Mouse (Mus musculus): ENCODE results near the gene Rsph1.

The Rsph1 gene

DNA sequence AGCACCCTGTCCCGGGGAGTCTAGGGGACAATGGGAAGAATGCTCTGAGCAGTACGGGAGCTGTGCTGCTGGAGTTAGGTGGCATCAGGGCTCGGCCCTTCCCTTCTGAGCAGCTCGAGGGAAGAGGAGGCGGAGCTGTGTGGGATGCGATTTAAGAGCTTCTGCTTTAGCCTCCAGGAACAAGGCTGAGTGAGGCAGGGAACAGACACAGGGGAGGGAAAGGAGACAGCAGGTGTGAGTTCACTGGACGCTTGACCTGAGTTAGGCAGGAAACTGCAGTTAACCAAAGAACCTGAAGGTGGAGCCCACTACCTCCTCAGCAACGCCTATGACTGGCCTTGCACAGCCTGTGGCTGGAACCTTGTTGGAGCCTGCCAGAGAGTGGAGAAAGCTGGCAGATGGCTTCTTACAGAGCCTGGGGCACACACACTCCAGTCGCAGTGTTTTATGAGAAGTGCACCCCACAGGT, 22.7 kb downstream of the Rsph1 start:
- peak; percentile 81 for DNase-seq

DNA sequence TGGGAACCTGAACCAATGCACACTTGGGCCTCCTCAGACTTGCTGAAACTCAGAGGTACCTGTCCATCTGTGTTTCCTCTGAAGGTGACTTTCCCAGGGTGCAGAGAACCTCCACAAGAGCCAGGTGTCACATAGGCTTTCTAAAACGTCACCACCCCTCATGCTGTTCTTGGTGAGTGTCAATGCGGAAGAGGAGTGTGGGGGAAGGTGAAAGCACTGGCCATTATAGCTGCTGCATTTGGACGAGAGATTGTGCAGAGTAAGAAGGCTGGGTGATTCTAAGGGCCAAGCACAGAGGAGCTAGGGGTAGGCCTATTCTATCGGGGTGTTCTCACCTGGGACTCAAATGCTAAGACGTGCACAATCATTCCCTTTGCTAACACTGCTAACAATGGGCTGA, 23.2 kb downstream of the Rsph1 start:
- DNase-seq, result no peak

DNA sequence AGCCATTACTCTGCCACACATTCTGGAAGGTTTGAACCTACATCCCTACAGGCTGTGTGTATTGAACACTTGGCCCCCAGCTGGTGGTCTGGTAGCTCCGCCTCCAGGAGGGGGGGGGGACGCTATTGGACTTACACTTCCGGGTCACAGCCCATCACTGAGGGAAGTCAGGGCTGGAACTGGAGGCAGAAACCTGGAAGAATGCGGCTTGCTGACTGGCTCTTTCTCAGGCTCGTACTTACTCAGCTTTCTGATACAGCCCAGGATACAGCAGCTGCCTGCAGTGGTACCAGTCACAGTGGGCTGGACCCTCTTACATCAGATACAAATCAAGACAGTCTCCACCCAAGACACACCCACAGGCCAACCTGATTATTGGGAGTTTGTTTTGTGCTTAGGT, 30.0 kb downstream of the Rsph1 start:
- DNase-seq, result no peak

GRCm38 (mm10) chr17:31245321-31245720, 31.9 kb downstream of the Rsph1 start:
- DNase-seq, result no peak

- peak; percentile 83 for DNase-seq
These were observed 34.4 kb downstream of the Rsph1 start for GRCm38 (mm10) chr17:31242764-31243163.

- DNase-seq, result no peak
These were observed 36.0 kb downstream of the Rsph1 start for GRCm38 (mm10) chr17:31241156-31241555.

DNA sequence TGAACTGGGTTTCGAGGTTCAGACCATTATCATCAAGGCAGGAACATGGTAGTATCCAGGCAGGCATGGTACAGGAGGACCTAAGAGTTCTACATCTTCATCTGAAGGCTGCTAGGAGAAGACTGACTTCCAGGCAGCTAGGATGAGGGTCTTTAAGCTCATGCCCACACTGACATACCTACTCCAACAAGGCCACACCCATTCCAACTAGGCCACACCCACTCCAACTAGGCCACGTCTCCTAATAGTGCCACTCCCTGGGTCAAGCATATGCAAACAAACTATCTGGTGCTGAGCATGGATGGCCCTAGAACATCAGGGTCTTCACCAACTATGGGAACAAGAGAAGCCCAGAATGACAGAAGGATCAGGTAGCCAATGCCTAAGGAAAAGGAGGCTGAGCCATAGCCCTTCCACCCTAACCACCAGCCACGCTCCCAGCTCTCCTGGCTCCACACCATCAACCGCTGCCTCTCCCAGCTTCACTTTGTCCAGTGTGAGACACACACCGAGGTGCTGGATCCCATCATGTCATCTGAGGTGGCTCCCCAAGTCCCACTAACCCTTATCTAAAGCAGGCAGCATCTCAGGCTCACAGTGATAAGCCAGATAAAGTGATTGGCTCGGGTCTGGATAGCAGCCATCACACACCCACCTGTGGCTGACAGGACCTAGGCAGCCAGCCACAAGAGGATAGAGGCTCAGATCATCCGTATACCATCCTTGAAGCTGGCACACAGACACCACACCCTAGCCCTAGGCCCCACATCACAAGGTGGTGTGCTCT, 38.8 kb downstream of the Rsph1 start:
- DNase-seq, result no peak

DNA sequence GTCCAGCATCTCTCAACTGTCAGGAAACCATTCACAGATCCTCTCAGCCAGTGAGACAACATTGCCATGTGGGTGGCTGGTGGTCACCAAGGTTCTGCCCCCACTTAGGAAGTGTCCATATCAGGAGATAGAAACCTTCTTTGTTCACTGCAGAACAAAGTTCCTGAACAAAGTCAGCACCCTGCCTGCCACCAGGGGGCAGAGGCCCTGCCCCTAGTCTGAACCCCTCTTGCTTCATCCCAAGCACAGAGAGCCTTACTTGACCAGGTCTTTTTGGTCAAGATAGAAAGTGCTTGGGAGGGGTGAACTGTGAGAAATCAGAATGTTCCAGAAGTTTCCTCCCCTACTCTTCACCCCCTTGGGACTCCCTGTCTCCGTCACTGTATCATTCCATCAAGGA, 41.3 kb downstream of the Rsph1 start:
- DNase-seq, result peak; percentile 60

- DNase-seq, result no peak
These were observed 44.8 kb downstream of the Rsph1 start for GRCm38 (mm10) chr17:31232251-31233010.

DNA sequence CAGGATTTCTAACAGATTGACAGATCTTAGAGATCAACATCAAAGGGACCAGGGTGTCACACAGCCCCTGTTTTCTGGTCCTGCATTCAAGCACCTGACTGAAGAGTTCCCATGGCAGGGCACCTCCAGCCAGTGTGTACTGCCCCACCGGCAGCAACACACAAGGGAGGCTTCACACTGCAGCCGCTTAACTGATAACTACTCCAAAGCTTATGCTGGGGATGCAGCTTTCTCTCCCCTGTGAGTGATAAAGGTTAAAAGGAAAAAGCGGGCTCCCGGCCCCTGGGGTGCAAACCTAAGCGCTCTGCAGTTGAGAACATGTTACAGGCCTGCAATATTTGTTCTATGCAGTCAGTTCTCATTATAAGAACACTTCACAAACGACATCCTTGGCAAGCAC, 45.4 kb downstream of the Rsph1 start:
- no peak for DNase-seq

DNA sequence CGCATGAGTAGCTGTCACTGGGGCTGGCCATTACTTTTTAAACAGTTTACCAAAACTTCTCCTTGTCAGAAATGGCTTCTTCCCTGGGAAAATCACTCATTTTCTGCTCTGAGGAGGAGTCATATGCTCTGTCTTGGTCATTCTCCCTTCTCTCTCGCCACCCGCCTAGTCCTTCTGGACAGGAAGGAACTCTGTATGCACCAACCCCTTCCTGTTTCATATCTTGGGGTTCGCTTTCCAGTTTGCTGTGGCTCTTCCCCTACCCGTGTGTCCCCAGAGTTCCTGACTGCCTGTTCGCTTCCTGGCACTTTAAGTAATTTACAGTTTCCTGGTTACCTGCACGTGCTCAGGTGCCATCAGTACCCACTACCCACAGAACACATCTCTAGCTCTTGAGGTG, 50.3 kb downstream of the Rsph1 start:
- DNase-seq, result no peak

DNA sequence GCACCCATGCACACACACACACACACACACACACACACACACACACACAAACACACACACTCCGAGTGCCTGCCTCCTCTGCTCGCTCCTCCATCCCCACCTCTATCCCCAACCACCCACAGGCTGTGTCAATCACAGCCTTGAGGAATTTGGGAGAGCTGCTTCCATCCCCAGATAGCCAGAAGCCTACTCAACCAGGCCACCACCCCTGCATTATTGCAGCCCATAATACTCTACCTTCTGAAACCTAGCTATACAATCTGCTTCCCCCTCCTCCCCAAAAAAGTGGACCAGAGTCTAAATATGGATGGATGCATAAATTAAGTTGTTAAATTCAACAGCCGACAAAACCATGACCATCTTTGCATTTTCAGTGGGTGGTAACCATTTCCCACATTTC, 50.8 kb downstream of the Rsph1 start:
- DNase-seq, result no peak

DNA sequence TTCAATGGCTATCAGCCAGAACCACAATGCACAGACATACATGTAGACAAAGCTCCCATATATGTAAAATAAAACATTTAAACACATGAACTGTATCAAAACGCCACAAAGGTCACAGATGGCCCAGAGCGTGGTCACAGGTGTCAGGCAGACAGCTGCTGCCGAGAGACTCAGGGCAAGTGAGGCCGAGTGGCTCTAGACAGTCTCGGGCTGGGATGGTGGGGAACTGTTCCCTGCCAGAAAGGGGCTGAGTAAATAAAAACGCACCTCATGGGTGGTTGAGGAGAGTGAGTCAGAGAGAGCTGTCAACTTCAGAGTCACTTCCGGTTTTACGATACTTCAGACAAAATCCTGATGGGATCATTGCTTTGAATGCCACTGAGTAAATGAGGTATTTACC, 52.6 kb downstream of the Rsph1 start:
- DNase-seq, result peak; percentile 56

- peak; percentile 59 for DNase-seq
These were observed 53.3 kb downstream of the Rsph1 start for GRCm38 (mm10) chr17:31223835-31224234.

DNA sequence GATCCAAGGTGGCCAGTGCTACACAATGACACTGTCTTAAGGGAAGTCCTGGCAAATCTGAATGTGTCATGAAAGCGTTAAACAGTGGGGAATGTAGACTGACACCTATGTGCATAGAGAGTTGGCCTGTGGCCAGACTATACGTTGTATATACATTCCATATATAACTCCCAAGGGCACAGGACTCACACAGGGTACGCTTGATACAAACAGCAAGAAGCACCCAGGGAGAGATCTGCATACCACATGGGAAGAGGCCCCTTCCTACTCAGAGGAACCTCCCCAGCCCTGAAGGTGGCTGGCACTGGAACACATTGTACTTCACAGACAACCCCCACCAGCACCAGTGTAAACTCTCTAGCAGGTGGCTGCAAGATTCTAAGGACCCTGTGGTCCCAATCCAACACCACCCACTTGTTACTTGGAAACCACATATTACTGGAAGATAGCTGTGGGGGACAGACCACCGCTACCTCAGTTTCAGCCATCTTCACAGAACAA, 54.3 kb downstream of the Rsph1 start:
- DNase-seq, result peak; percentile 46

- no peak for DNase-seq
These were observed 60.9 kb downstream of the Rsph1 start for GRCm38 (mm10) chr17:31216068-31216955.

DNA sequence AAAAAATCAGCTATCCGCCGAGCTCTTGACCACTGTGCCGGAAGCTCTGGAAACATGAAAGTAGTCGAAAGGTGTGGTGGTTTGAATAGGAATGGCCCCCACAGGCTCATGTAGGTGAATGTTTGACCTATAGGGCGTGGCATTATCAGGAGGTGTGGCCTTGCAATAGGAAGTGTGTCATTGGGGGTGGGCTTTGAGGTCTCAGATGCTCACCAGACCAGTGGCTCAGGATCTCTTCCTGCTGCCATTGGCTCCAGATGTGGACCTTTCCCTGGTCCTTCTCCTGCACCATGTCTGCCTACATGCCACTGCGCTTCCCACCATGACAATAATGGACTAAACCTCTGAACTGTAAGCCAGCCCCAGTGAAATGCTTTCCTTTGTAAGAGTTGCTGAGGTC, 65.3 kb downstream of the Rsph1 start:
- no peak for DNase-seq

DNA sequence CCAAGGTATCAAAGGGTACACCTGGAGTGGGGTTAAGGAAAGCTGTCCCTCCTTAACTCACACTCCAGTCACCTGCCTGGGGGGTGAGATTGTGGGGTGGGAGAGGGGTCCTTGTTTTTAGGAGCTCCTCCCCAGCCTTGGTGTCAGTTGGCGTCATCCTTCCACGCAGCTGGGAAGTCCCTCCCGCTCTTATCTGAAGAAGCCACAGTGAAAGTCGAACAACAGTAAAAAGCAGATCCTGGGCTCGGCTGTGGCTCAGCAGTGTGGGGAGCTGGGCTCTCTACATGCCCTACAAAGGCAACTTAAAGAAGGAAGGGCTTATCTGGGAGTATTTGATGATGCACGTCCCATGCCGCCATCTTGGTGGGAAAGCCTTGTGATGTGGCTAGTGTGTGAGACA, 66.9 kb downstream of the Rsph1 start:
- no peak for DNase-seq

DNA sequence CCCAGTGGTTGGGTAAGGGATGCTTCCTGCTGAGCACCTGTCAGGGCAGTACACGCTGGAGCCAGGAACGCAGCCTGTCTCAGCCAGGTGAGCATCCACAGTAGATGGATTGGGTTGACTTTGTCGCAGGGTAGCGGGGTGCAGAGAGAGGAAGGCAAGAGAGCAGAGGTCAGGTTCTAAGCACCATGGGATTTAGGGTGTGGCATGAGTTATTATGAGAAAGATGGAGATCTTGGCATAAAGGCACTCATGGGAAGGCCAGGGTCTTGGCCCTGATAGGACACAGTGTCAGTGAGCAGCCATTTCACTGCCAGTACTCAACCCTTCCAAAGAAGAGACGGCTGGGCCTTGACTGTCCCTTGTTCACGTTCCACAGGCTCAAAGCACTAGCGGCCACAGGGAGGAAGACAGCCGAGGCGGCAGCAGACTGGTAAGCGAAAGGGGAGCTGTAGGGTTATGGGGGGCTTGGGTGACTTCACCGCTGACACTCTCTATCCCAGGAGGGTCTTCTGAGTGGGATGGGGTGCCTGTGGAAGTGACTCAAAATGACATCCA, 67.7 kb downstream of the Rsph1 start:
- no peak for DNase-seq

DNA sequence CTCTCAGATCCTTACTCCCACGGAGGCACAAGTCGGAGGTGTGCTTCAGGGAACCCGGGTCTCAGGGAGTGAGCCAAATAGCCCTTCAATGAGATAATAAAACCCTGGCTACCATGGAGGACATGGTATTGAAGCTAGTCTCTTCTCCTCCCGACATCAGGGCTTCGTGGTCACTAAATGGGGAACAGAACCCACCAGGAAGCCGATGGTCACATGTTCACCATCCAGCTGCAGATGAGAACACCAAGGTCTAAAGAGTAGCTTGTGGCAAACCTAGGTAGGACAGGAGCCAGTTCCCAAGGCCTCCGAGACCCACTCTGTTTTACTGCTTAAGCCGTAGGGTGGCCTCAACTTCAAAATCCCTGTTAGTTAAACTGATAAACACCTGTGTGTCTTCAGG, 68.5 kb downstream of the Rsph1 start:
- no peak for DNase-seq

GRCm38 (mm10) chr17:31207771-31208334, 69.3 kb downstream of the Rsph1 start, which contains the start of gene Ubash3a:
Gene Ubash3a, plus strand, starts transcription at chr17:31207873.
- peak; percentile 77 for DNase-seq
